Mouse (Mus musculus) forebrain, embryonic 14.5 days (tissue): ENCODE measurements around the gene 1110002E22Rik. TPM values are rescaled to one million over a fixed set of nuclear protein-coding genes. Genes with fewer than 3 reads are reported as not detected.

ENCODE experiments used
- ATAC-seq: fragments of 200-750 bp; cut with Nextera tagmentation; 2 replicates; pipeline ENCODE4 v1.8.0; 2017; ENCODE audit warnings: mild to moderate bottlenecking, moderate library complexity
- DNase-seq: peaks from one replicate; pipeline ENCODE4 v3.0.0-alpha.2; 2015; ENCODE audit warnings: low spot score
- H3K27ac ChIP-seq: fragments of 300-500 bp; sonication (generic); 2 replicates; pipeline ENCODE4 v1.5.1; 2014; ENCODE audit warnings: low read depth, mild to moderate bottlenecking, control low read depth, low read length, moderate library complexity
- H3K27me3 ChIP-seq: fragments of 300-500 bp; sonication (generic); replicated peaks from 2 replicates; pipeline ENCODE4 v1.6.1; 2014; ENCODE audit warnings: low read length, control low read depth, mixed read lengths; ENCODE audit not compliant: control insufficient read depth, insufficient read depth
- H3K36me3 ChIP-seq: fragments of 300-500 bp; sonication (generic); 2 replicates; pipeline ENCODE4 v1.6.1; 2014; ENCODE audit warnings: low read length, control low read depth; ENCODE audit not compliant: control insufficient read depth, insufficient read depth
- H3K4me1 ChIP-seq: fragments of 300-500 bp; sonication (generic); 2 replicates; pipeline ENCODE4 v1.6.1; 2014; ENCODE audit warnings: antibody characterized with exemption, low read length, control low read depth; ENCODE audit not compliant: control insufficient read depth, insufficient read depth
- H3K4me2 ChIP-seq: fragments of 300-500 bp; sonication (generic); 2 replicates; pipeline ENCODE4 v1.6.1; 2014; ENCODE audit warnings: mild to moderate bottlenecking, control low read depth, low read length
- H3K4me3 ChIP-seq: fragments of 300-500 bp; sonication (generic); 2 replicates; pipeline ENCODE4 v1.5.1; 2014; ENCODE audit warnings: low read depth, low read length, control low read depth
- H3K9ac ChIP-seq: fragments of 300-500 bp; sonication (generic); 2 replicates; pipeline ENCODE4 v1.6.1; 2014; ENCODE audit warnings: mild to moderate bottlenecking, low read length, control low read depth, moderate library complexity
- H3K9me3 ChIP-seq: fragments of 300-500 bp; sonication (generic); replicated peaks from 2 replicates; pipeline ENCODE4 v1.6.1; 2016; ENCODE audit warnings: low read length, control low read depth, mixed read lengths; ENCODE audit not compliant: control insufficient read depth
- WGBS: fragments of 180-500 bp; shearing (Covaris S2); extraction: QIAGEN DNeasy Blood & Tissue Kit; methylation state at CpG from one replicate; pipeline ENCODE4 v1.1.7; 2014; 5-methylcytosine and 5-hydroxymethylcytosine counted together
- polyA plus RNA-seq: library from polyadenylated mRNA; unstranded; fragments of >200 nt; fragmentation: Nextera tagmentation; extraction: Ambion mirVana; gene quantifications from 2 replicates; pipeline ENCODE4 v1.2.1, GENCODE M21; 2014

1110002E22Rik gene
- 0.03 and 0.04 TPM in 2 replicates for polyA plus RNA-seq

- Histone ChIP-seq H3K36me3 (no peaks in the 10 kb centered on the region), H3K9ac (no peak within 1 kb of the TSS), H3K27me3 (no peaks in the 10 kb centered on the region), H3K4me2 (no peak within 1 kb of the TSS), H3K9me3 (no peaks in the 10 kb centered on the region), H3K4me3 (no peak within 1 kb of the TSS), H3K27ac (no peak within 1 kb of the TSS), H3K4me1 (peaks cover 4% of the 10 kb centered on the region)
- peak; percentile 39 for DNase-seq
- WGBS: 78% methylated on average over 33 of the region's 33 CpGs
- ATAC-seq: 0 out of 2 replicates have a peak, but pooled peaks have one; percentile 16
Observed at GRCm38 (mm10) chr3:138064732-138065645, at the start of gene 1110002E22Rik. 1110002E22Rik (plus strand) TSS chr3:138065052.

- ATAC-seq (no peak), DNase-seq (peak; percentile 12)
- Histone ChIP-seq H3K9me3 (no peaks in the 10 kb centered on the region), H3K36me3 (no peaks in the 10 kb centered on the region), H3K27ac (no peak overlapping the region), H3K27me3 (no peaks in the 10 kb centered on the region), H3K4me3 (no peak overlapping the region), H3K4me1 (no peaks in the 10 kb centered on the region), H3K9ac (no peak overlapping the region), H3K4me2 (no peak overlapping the region)
- 83% methylated on average over 12 of the region's 12 CpGs for WGBS
Observed at GRCm38 (mm10) chr3:138016810-138017209, 48.0 kb upstream of the 1110002E22Rik start.

DNA sequence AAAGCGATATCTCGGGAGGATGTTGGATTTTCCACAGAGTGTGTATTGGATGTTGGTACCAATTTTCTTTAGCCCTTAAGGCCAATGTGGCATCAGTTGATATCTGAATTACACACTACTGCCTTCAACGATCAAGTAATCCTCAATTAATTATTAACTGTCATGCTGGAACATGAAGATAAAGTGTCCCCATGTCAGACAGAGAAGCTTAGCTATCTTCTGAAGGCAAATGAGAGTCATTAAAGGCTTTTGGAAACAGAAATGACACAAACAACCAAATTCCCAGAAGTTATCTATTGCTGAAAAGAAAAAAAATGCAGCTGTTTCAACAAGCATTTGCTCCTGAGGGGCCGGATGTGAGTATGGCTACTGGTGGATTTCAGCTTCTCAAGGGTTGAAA lies 42.8 kb upstream of the 1110002E22Rik start:
- ATAC-seq: no peak
- WGBS: 90% methylated on average over 4 of the region's 4 CpGs
- Histone ChIP-seq H3K36me3 (no peaks in the 10 kb centered on the region), H3K4me1 (no peaks in the 10 kb centered on the region), H3K4me2 (no peak overlapping the region), H3K4me3 (no peak overlapping the region), H3K27ac (no peak overlapping the region), H3K27me3 (no peaks in the 10 kb centered on the region), H3K9ac (no peak overlapping the region), H3K9me3 (no peaks in the 10 kb centered on the region)
- DNase-seq: no peak

DNA sequence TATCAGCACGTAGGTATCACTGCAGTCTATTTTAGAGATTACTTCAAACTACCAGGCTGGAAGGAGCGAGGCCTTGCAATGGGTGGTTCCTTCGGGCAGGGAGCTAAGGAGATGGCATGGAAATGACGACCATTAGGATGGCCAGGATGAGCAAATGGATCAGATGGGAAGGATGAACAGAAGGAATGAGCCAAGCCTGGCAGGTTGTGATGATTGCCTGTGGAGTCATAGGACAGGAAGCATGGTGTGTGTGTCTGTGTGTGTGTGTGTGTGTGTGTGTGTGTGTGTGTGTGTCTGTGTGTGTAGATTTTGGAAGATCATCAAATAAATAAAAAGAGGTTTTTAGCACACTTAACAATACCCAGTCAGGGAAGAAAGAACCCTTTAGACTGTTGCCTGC lies 42.2 kb upstream of the 1110002E22Rik start:
- Histone ChIP-seq H3K27me3 (no peaks in the 10 kb centered on the region), H3K9ac (no peak overlapping the region), H3K4me3 (no peak overlapping the region), H3K4me1 (no peaks in the 10 kb centered on the region), H3K9me3 (no peaks in the 10 kb centered on the region), H3K36me3 (no peaks in the 10 kb centered on the region), H3K4me2 (no peak overlapping the region), H3K27ac (no peak overlapping the region)
- WGBS: 80% methylated on average over 4 of the region's 4 CpGs
- ATAC-seq (no peak), DNase-seq (no peak)

DNA sequence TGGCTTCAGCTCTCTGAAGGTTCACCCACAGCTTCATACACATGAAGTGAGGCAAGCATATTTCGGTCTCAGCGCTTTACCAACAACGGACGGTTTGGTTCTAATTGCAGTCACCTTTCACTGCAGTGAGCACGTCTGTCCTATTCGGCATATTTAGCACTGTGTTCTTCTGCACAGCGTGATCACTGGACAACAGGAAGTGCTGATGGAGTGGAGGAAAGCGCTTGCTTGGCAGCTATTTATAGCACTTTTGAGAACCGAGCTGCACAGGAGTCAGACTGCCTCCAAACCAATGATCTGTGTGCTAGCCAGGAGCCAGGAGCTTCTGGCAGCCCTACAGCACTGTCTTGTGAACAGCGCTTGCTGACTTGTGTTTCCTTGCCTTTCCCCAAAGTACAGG lies 38.6 kb upstream of the 1110002E22Rik start:
- WGBS: 84% methylated on average over 10 of the region's 10 CpGs
- Histone ChIP-seq H3K4me1 (no peaks in the 10 kb centered on the region), H3K9ac (no peak overlapping the region), H3K27me3 (no peaks in the 10 kb centered on the region), H3K9me3 (no peaks in the 10 kb centered on the region), H3K4me2 (no peak overlapping the region), H3K36me3 (no peaks in the 10 kb centered on the region), H3K27ac (no peak overlapping the region), H3K4me3 (no peak overlapping the region)
- peak; percentile 20 for DNase-seq
- no peak for ATAC-seq

- DNase-seq: no peak
- H3K9ac ChIP-seq: no peak overlapping the region
- H3K27ac ChIP-seq: no peak overlapping the region
- 87% methylated on average over 5 of the region's 5 CpGs for WGBS
- H3K9me3 ChIP-seq: no peaks in the 10 kb centered on the region
- no peak overlapping the region for H3K4me3 ChIP-seq
- no peaks in the 10 kb centered on the region for H3K27me3 ChIP-seq
- H3K4me1 ChIP-seq: no peaks in the 10 kb centered on the region
- H3K4me2 ChIP-seq: no peak overlapping the region
- H3K36me3 ChIP-seq: no peaks in the 10 kb centered on the region
- no peak for ATAC-seq
Observed at GRCm38 (mm10) chr3:138027575-138028362, 37.1 kb upstream of the 1110002E22Rik start.

DNA sequence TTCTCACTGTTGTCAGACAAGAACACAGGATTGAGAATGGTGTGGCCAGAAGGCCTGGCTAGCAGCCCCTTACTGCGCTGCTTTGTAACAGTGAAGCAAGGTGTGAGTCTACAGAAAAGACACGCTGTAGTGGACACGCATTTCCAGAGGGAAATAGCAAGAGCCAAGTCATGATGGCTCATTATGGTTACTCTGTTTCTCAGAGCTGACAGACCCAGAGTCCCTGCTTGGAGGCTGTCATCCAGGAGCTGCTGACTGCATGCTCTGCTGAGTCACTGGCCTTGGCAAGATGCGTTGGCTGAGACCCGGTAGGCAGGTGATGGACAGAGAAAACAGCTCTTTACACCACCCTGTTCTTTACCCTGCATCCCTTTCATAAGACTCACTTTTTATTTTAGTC lies 35.5 kb upstream of the 1110002E22Rik start:
- no peak for ATAC-seq
- H3K4me3 ChIP-seq: no peak overlapping the region
- no peak overlapping the region for H3K9ac ChIP-seq
- H3K4me1 ChIP-seq: no peaks in the 10 kb centered on the region
- no peaks in the 10 kb centered on the region for H3K27me3 ChIP-seq
- no peak overlapping the region for H3K27ac ChIP-seq
- no peaks in the 10 kb centered on the region for H3K36me3 ChIP-seq
- WGBS: 93% methylated on average over 5 of the region's 5 CpGs
- no peak overlapping the region for H3K4me2 ChIP-seq
- no peaks in the 10 kb centered on the region for H3K9me3 ChIP-seq
- no peak for DNase-seq

- H3K9ac ChIP-seq: no peak overlapping the region
- no peak for ATAC-seq
- 92% methylated on average over 6 of the region's 6 CpGs for WGBS
- H3K9me3 ChIP-seq: no peaks in the 10 kb centered on the region
- H3K4me1 ChIP-seq: no peaks in the 10 kb centered on the region
- no peaks in the 10 kb centered on the region for H3K27me3 ChIP-seq
- no peak overlapping the region for H3K4me2 ChIP-seq
- no peak overlapping the region for H3K27ac ChIP-seq
- no peak for DNase-seq
- no peaks in the 10 kb centered on the region for H3K36me3 ChIP-seq
- no peak overlapping the region for H3K4me3 ChIP-seq
Observed at GRCm38 (mm10) chr3:138030563-138030962, 34.3 kb upstream of the 1110002E22Rik start.

GRCm38 (mm10) chr3:138033986-138034385 lies 30.9 kb upstream of the 1110002E22Rik start:
- H3K9ac ChIP-seq: no peak overlapping the region
- no peaks in the 10 kb centered on the region for H3K27me3 ChIP-seq
- no peaks in the 10 kb centered on the region for H3K9me3 ChIP-seq
- H3K4me1 ChIP-seq: no peaks in the 10 kb centered on the region
- H3K4me2 ChIP-seq: no peak overlapping the region
- 82% methylated on average over 6 of the region's 6 CpGs for WGBS
- H3K27ac ChIP-seq: no peak overlapping the region
- H3K36me3 ChIP-seq: no peaks in the 10 kb centered on the region
- no peak for DNase-seq
- no peak for ATAC-seq
- H3K4me3 ChIP-seq: no peak overlapping the region
